Mouse (Mus musculus) testis, adult 2 months (tissue): Measurements from ENCODE around the gene Atp11a.

ENCODE experiments used
- CTCF ChIP-seq: fragments of 200-500 bp; IDR thresholded peaks from 2 replicates; pipeline ENCODE4 v1.5.1; 2012; ENCODE audit warnings: low read depth, mild to moderate bottlenecking, inconsistent platforms, low read length, moderate library complexity; ENCODE audit not compliant: control insufficient read depth, insufficient read depth, insufficient replicate concordance
- POLR2A ChIP-seq: fragments of 200-500 bp; IDR thresholded peaks from 2 replicates; pipeline ENCODE4 v1.6.1; 2012; ENCODE audit warnings: low read depth, mild to moderate bottlenecking, inconsistent platforms, low read length, moderate library complexity; ENCODE audit not compliant: control insufficient read depth

- TF ChIP-seq CTCF: no peak
- TF ChIP-seq POLR2A: no peak
These were observed 43.4 kb downstream of the Atp11a start for GRCm38 (mm10) chr8:12800246-12800645.
